Mouse (Mus musculus): ENCODE measurements at regions not wholly inside any gene's neighbourhood (a gene's known extent, or its start where the extent isn't known, plus 50 kb on each side); places are given as distances from the start of the nearest gene placed in this dataset.

- no peak overlapping the region for H3K27ac ChIP-seq (ENCODE audit: insufficient read depth, low read length)
- no peak for DNase-seq (ENCODE audit: low read depth in 1 of 2, low spot score in 2 of 2)
Measured at GRCm38 (mm10) chr8:89207891-89208290, 163.9 kb upstream of the Sall1 start.

GRCm38 (mm10) chr8:89202484-89203096, 158.6 kb upstream of the Sall1 start:
- no peak overlapping the region for H3K27ac ChIP-seq (ENCODE audit: insufficient read depth, low read length)
- WGBS, result 90% methylated on average over 5 of the region's 5 CpGs
- TF ChIP-seq CTCF (IDR thresholded peaks at IDR 0.05; ENCODE audit: extremely low read depth, insufficient read depth, insufficient read length, insufficient replicate concordance), result no peak
- no peak for TF ChIP-seq POLR2A (IDR thresholded peaks at IDR 0.05; ENCODE audit: low read depth, low read length)
- no peaks in the 10 kb centered on the region for H3K36me3 ChIP-seq (ENCODE audit: control insufficient read depth, insufficient read depth, low read length)
- H3K4me1 ChIP-seq (ENCODE audit: control insufficient read depth, insufficient read depth, insufficient read length), result no peaks in the 10 kb centered on the region
- no peak overlapping the region for H3K4me3 ChIP-seq (ENCODE audit: extremely low read depth, insufficient read depth, insufficient read length)
- no peaks in the 10 kb centered on the region for H3K27me3 ChIP-seq (ENCODE audit: control insufficient read depth, insufficient read depth, low read length)
- DNase-seq (ENCODE audit: low read depth in 1 of 2, low spot score in 2 of 2), result no peak

More at GRCm38 (mm10) chr8:89207891-89208290, 163.9 kb upstream of the Sall1 start:
- no peaks in the 10 kb centered on the region for H3K36me3 ChIP-seq (ENCODE audit: control insufficient read depth, insufficient read depth, low read length)
- WGBS, result 69% methylated on average over 2 of the region's 2 CpGs
- H3K4me3 ChIP-seq (ENCODE audit: extremely low read depth, insufficient read depth, insufficient read length), result no peak overlapping the region
- TF ChIP-seq CTCF (IDR thresholded peaks at IDR 0.05; ENCODE audit: extremely low read depth, insufficient read depth, insufficient read length, insufficient replicate concordance) (no peak), POLR2A (IDR thresholded peaks at IDR 0.05; ENCODE audit: low read depth, low read length) (no peak)
- no peaks in the 10 kb centered on the region for H3K27me3 ChIP-seq (ENCODE audit: control insufficient read depth, insufficient read depth, low read length)
- H3K4me1 ChIP-seq (ENCODE audit: control insufficient read depth, insufficient read depth, insufficient read length), result no peaks in the 10 kb centered on the region

GRCm38 (mm10) chr8:89200301-89200700, 156.3 kb upstream of the Sall1 start:
- no peak for TF ChIP-seq CTCF (IDR thresholded peaks at IDR 0.05; ENCODE audit: extremely low read depth, insufficient read depth, insufficient read length, insufficient replicate concordance)
- TF ChIP-seq POLR2A (IDR thresholded peaks at IDR 0.05; ENCODE audit: low read depth, low read length), result no peak
- Histone ChIP-seq H3K4me3 (ENCODE audit: extremely low read depth, insufficient read depth, insufficient read length) (no peak overlapping the region), H3K36me3 (ENCODE audit: control insufficient read depth, insufficient read depth, low read length) (no peaks in the 10 kb centered on the region), H3K27me3 (ENCODE audit: control insufficient read depth, insufficient read depth, low read length) (no peaks in the 10 kb centered on the region), H3K27ac (ENCODE audit: insufficient read depth, low read length) (no peak overlapping the region), H3K4me1 (ENCODE audit: control insufficient read depth, insufficient read depth, insufficient read length) (no peaks in the 10 kb centered on the region)
- WGBS, result 82% methylated on average over 2 of the region's 2 CpGs
- no peak for DNase-seq (ENCODE audit: low read depth in 1 of 2, low spot score in 2 of 2)

GRCm38 (mm10) chr8:89185314-89185713, 141.4 kb upstream of the Sall1 start:
- Histone ChIP-seq H3K4me1 (ENCODE audit: control insufficient read depth, insufficient read depth, insufficient read length) (no peaks in the 10 kb centered on the region), H3K4me3 (ENCODE audit: extremely low read depth, insufficient read depth, insufficient read length) (no peak overlapping the region), H3K27ac (ENCODE audit: insufficient read depth, low read length) (no peak overlapping the region), H3K36me3 (ENCODE audit: control insufficient read depth, insufficient read depth, low read length) (no peaks in the 10 kb centered on the region), H3K27me3 (ENCODE audit: control insufficient read depth, insufficient read depth, low read length) (no peaks in the 10 kb centered on the region)
- WGBS, result 43% methylated on average over 17 of the region's 17 CpGs
- DNase-seq (ENCODE audit: low read depth in 1 of 2, low spot score in 2 of 2), result no peak
- no peak for TF ChIP-seq CTCF (IDR thresholded peaks at IDR 0.05; ENCODE audit: extremely low read depth, insufficient read depth, insufficient read length, insufficient replicate concordance)
- TF ChIP-seq POLR2A (IDR thresholded peaks at IDR 0.05; ENCODE audit: low read depth, low read length), result no peak

GRCm38 (mm10) chr8:89175631-89176030, 131.7 kb upstream of the Sall1 start:
- no peaks in the 10 kb centered on the region for H3K27me3 ChIP-seq (ENCODE audit: control insufficient read depth, insufficient read depth, low read length)
- no peaks in the 10 kb centered on the region for H3K4me1 ChIP-seq (ENCODE audit: control insufficient read depth, insufficient read depth, insufficient read length)
- no peak for DNase-seq (ENCODE audit: low read depth in 1 of 2, low spot score in 2 of 2)
- H3K36me3 ChIP-seq (ENCODE audit: control insufficient read depth, insufficient read depth, low read length), result no peaks in the 10 kb centered on the region
- H3K4me3 ChIP-seq (ENCODE audit: extremely low read depth, insufficient read depth, insufficient read length), result no peak overlapping the region
- H3K27ac ChIP-seq (ENCODE audit: insufficient read depth, low read length), result no peak overlapping the region
- no peak for TF ChIP-seq POLR2A (IDR thresholded peaks at IDR 0.05; ENCODE audit: low read depth, low read length)
- TF ChIP-seq CTCF (IDR thresholded peaks at IDR 0.05; ENCODE audit: extremely low read depth, insufficient read depth, insufficient read length, insufficient replicate concordance), result no peak
- 88% methylated on average over 7 of the region's 7 CpGs for WGBS

GRCm38 (mm10) chr8:89171561-89171960, 127.6 kb upstream of the Sall1 start:
- H3K36me3 ChIP-seq (ENCODE audit: control insufficient read depth, insufficient read depth, low read length), result no peaks in the 10 kb centered on the region
- WGBS, result 70% methylated on average over 5 of the region's 5 CpGs
- DNase-seq (ENCODE audit: low read depth in 1 of 2, low spot score in 2 of 2), result no peak
- no peaks in the 10 kb centered on the region for H3K27me3 ChIP-seq (ENCODE audit: control insufficient read depth, insufficient read depth, low read length)
- no peaks in the 10 kb centered on the region for H3K4me1 ChIP-seq (ENCODE audit: control insufficient read depth, insufficient read depth, insufficient read length)
- H3K4me3 ChIP-seq (ENCODE audit: extremely low read depth, insufficient read depth, insufficient read length), result no peak overlapping the region
- no peak overlapping the region for H3K27ac ChIP-seq (ENCODE audit: insufficient read depth, low read length)
- TF ChIP-seq CTCF (IDR thresholded peaks at IDR 0.05; ENCODE audit: extremely low read depth, insufficient read depth, insufficient read length, insufficient replicate concordance) (no peak), POLR2A (IDR thresholded peaks at IDR 0.05; ENCODE audit: low read depth, low read length) (no peak)

GRCm38 (mm10) chr8:89169484-89169883, 125.5 kb upstream of the Sall1 start:
- TF ChIP-seq POLR2A (IDR thresholded peaks at IDR 0.05; ENCODE audit: low read depth, low read length), result no peak
- TF ChIP-seq CTCF (IDR thresholded peaks at IDR 0.05; ENCODE audit: extremely low read depth, insufficient read depth, insufficient read length, insufficient replicate concordance), result no peak
- H3K36me3 ChIP-seq (ENCODE audit: control insufficient read depth, insufficient read depth, low read length), result no peaks in the 10 kb centered on the region
- no peaks in the 10 kb centered on the region for H3K4me1 ChIP-seq (ENCODE audit: control insufficient read depth, insufficient read depth, insufficient read length)
- no peak overlapping the region for H3K4me3 ChIP-seq (ENCODE audit: extremely low read depth, insufficient read depth, insufficient read length)
- WGBS, result 58% methylated on average over 7 of the region's 7 CpGs
- H3K27ac ChIP-seq (ENCODE audit: insufficient read depth, low read length), result no peak overlapping the region
- no peaks in the 10 kb centered on the region for H3K27me3 ChIP-seq (ENCODE audit: control insufficient read depth, insufficient read depth, low read length)
- no peak for DNase-seq (ENCODE audit: low read depth in 1 of 2, low spot score in 2 of 2)
